Mouse (Mus musculus) heart, embryonic 14.5 days (tissue): ENCODE measurements around the gene Stox2. TPM values are rescaled to one million over a fixed set of nuclear protein-coding genes. Genes with fewer than 3 reads are reported as not detected.

Experiments
- ATAC-seq: fragments of 200-750 bp; cut with Nextera tagmentation; 2 replicates; pipeline ENCODE4 v1.8.0; 2017; ENCODE audit warnings: low read depth, moderate TSS enrichment; ENCODE audit not compliant: insufficient number of reproducible peaks, insufficient read depth, low FRiP score
- H3K27ac ChIP-seq, 2 experiments: fragments of 200-500 bp in 1 of 2; fragments of 300-500 bp in 1 of 2; sonication (generic) in 1 of 2; replicated peaks in 1 of 2; 2 replicates each; pipeline ENCODE4 v1.5.1; 2012 to 2014; ENCODE audit warnings: low read depth in 2 of 2, low read length in 2 of 2, control low read depth in 1 of 2, mild to moderate bottlenecking in 1 of 2, mixed read lengths in 1 of 2; ENCODE audit not compliant: control insufficient read depth in 1 of 2, insufficient read depth in 1 of 2
- H3K27me3 ChIP-seq: fragments of 300-500 bp; sonication (generic); 2 replicates; pipeline ENCODE4 v1.6.1; 2014; ENCODE audit warnings: mild to moderate bottlenecking, low read length, control low read depth; ENCODE audit not compliant: control insufficient read depth, insufficient read depth
- H3K36me3 ChIP-seq: fragments of 300-500 bp; sonication (generic); 2 replicates; pipeline ENCODE4 v1.6.1; 2014; ENCODE audit warnings: mild to moderate bottlenecking, control low read depth, low read length, mixed read lengths; ENCODE audit not compliant: control insufficient read depth, insufficient read depth
- H3K4me1 ChIP-seq, 2 experiments: fragments of 200-500 bp in 1 of 2; fragments of 300-500 bp in 1 of 2; sonication (generic) in 1 of 2; 2 replicates each; pipeline ENCODE4 v1.6.1; 2012 to 2014; ENCODE audit warnings: low read length in 2 of 2, control low read depth in 1 of 2, mixed read lengths in 1 of 2; ENCODE audit not compliant: control insufficient read depth in 2 of 2, insufficient read depth in 2 of 2
- H3K4me2 ChIP-seq: fragments of 300-500 bp; sonication (generic); 2 replicates; pipeline ENCODE4 v1.6.1; 2014; ENCODE audit warnings: mild to moderate bottlenecking, low read length
- H3K4me3 ChIP-seq, 2 experiments: fragments of 200-500 bp in 1 of 2; fragments of 300-500 bp in 1 of 2; sonication (generic) in 1 of 2; 2 replicates each; pipeline ENCODE4 v1.5.1; 2012 to 2014; ENCODE audit warnings: low read length in 2 of 2, mild to moderate bottlenecking in 2 of 2, control low read depth in 1 of 2, low read depth in 1 of 2, moderate library complexity in 1 of 2; ENCODE audit not compliant: control insufficient read depth in 1 of 2, insufficient read depth in 1 of 2
- H3K9ac ChIP-seq: fragments of 300-500 bp; sonication (generic); 2 replicates; pipeline ENCODE4 v1.6.1; 2014; ENCODE audit warnings: mild to moderate bottlenecking, low read length
- H3K9me3 ChIP-seq: fragments of 300-500 bp; sonication (generic); 2 replicates; pipeline ENCODE4 v1.6.1; 2016; ENCODE audit warnings: low read length, control low read depth; ENCODE audit not compliant: control insufficient read depth
- whole genome bisulfite sequencing: fragments of 180-500 bp; shearing (Covaris S2); extraction: QIAGEN DNeasy Blood & Tissue Kit; methylation state at CpG from one replicate; pipeline ENCODE4 v1.1.7; 2014; 5-methylcytosine and 5-hydroxymethylcytosine counted together
- polyA plus RNA-seq: library from polyadenylated mRNA; unstranded; fragments of >200 nt; fragmentation: Nextera tagmentation; extraction: Ambion mirVana; gene quantifications from 2 replicates; pipeline ENCODE4 v1.2.1, GENCODE M21; 2014

The Stox2 gene
- polyA plus RNA-seq, 1 experiment from 2014 or later = 10.9 TPM

- Histone ChIP-seq H3K9me3 (no peaks in the 10 kb centered on the region), H3K27ac (no peak overlapping the region), H3K4me2 (no peak overlapping the region), H3K4me3 (no peak overlapping the region), H3K36me3 (no peaks in the 10 kb centered on the region), H3K4me1 (peaks cover 4 to 14% of the 10 kb centered on the region in 2 experiments), H3K27me3 (no peaks in the 10 kb centered on the region), H3K9ac (no peak overlapping the region)
- ATAC-seq = no peak
- WGBS = 87% methylated on average over 9 of the region's 9 CpGs
These were observed 62.5 kb downstream of the Stox2 start for GRCm38 (mm10) chr8:47383632-47384031.

GRCm38 (mm10) chr8:47381216-47381615 lies 64.9 kb downstream of the Stox2 start:
- peak overlapping the region in 1 of 2 experiments; percentile 70; a peak in 2 of 4 replicates for H3K27ac ChIP-seq
- ATAC-seq = no peak
- H3K4me2 ChIP-seq = no peak overlapping the region

GRCm38 (mm10) chr8:47380725-47381124 lies 65.4 kb downstream of the Stox2 start:
- no peak overlapping the region for H3K4me3 ChIP-seq
- peaks cover 4 to 14% of the 10 kb centered on the region in 2 experiments for H3K4me1 ChIP-seq
- no peaks in the 10 kb centered on the region for H3K9me3 ChIP-seq
- H3K36me3 ChIP-seq = no peaks in the 10 kb centered on the region
- 86% methylated on average over 6 of the region's 6 CpGs for WGBS
- ATAC-seq = no peak
- peak overlapping the region in 1 of 2 experiments; percentile 70; a peak in 1 of 4 replicates for H3K27ac ChIP-seq
- no peaks in the 10 kb centered on the region for H3K27me3 ChIP-seq
- H3K4me2 ChIP-seq = no peak overlapping the region
- H3K9ac ChIP-seq = no peak overlapping the region

More at GRCm38 (mm10) chr8:47381216-47381615, 64.9 kb downstream of the Stox2 start:
- no peak overlapping the region for H3K4me3 ChIP-seq
- no peak overlapping the region for H3K9ac ChIP-seq
- no peaks in the 10 kb centered on the region for H3K9me3 ChIP-seq
- no peaks in the 10 kb centered on the region for H3K27me3 ChIP-seq
- peaks cover 4 to 14% of the 10 kb centered on the region in 2 experiments for H3K4me1 ChIP-seq
- WGBS = 17% methylated on average over 3 of the region's 3 CpGs
- no peaks in the 10 kb centered on the region for H3K36me3 ChIP-seq

GRCm38 (mm10) chr8:47380075-47380474 lies 66.1 kb downstream of the Stox2 start:
- 57% methylated on average over 3 of the region's 3 CpGs for WGBS
- ATAC-seq = peak; percentile 61; the same call in 1 of the 2 replicates
- H3K36me3 ChIP-seq = no peaks in the 10 kb centered on the region

GRCm38 (mm10) chr8:47376651-47377050 lies 69.5 kb downstream of the Stox2 start:
- no peak overlapping the region for H3K4me3 ChIP-seq

More at GRCm38 (mm10) chr8:47380075-47380474, 66.1 kb downstream of the Stox2 start:
- Histone ChIP-seq H3K4me3 (no peak overlapping the region), H3K4me2 (no peak overlapping the region), H3K9me3 (no peaks in the 10 kb centered on the region), H3K27ac (0 out of 4 replicates have a peak overlapping the region, but pooled peaks of 1 of the 2 experiments have one; percentile 70), H3K27me3 (no peaks in the 10 kb centered on the region), H3K9ac (no peak overlapping the region), H3K4me1 (peaks cover 2 to 14% of the 10 kb centered on the region in 2 experiments)

GRCm38 (mm10) chr8:47373757-47374156 lies 72.4 kb downstream of the Stox2 start:
- H3K9ac ChIP-seq = no peak overlapping the region
- WGBS = 86% methylated on average over 7 of the region's 7 CpGs
- H3K4me2 ChIP-seq = no peak overlapping the region
- no peaks in the 10 kb centered on the region for H3K36me3 ChIP-seq
- no peak for ATAC-seq
- 0 out of 2 replicates have a peak, but pooled peaks cover 4% of the 10 kb centered on the region for H3K9me3 ChIP-seq
- no peak overlapping the region for H3K27ac ChIP-seq
- peaks cover 0 to 2% of the 10 kb centered on the region in 2 experiments; a peak in 2 of 4 replicates for H3K4me1 ChIP-seq
- no peak overlapping the region for H3K4me3 ChIP-seq
- H3K27me3 ChIP-seq = 0 out of 2 replicates have a peak, but pooled peaks cover 6% of the 10 kb centered on the region

More at GRCm38 (mm10) chr8:47376651-47377050, 69.5 kb downstream of the Stox2 start:
- H3K27me3 ChIP-seq = no peaks in the 10 kb centered on the region
- H3K9me3 ChIP-seq = 0 out of 2 replicates have a peak, but pooled peaks cover 4% of the 10 kb centered on the region
- H3K4me1 ChIP-seq = peaks cover 2 to 13% of the 10 kb centered on the region in 2 experiments
- no peak overlapping the region for H3K9ac ChIP-seq
- H3K4me2 ChIP-seq = no peak overlapping the region
- H3K36me3 ChIP-seq = no peaks in the 10 kb centered on the region
- WGBS = 84% methylated on average over 7 of the region's 7 CpGs
- no peak overlapping the region for H3K27ac ChIP-seq
- no peak for ATAC-seq

- Histone ChIP-seq H3K9me3 (0 out of 2 replicates have a peak, but pooled peaks cover 4% of the 10 kb centered on the region), H3K9ac (no peak overlapping the region), H3K27me3 (0 out of 2 replicates have a peak, but pooled peaks cover 6% of the 10 kb centered on the region), H3K4me2 (no peak overlapping the region), H3K4me1 (peaks cover 4 to 11% of the 10 kb centered on the region in 2 experiments; a peak in 3 of 4 replicates), H3K27ac (no peak overlapping the region), H3K4me3 (no peak overlapping the region), H3K36me3 (no peaks in the 10 kb centered on the region)
- ATAC-seq = no peak
- WGBS = 68% methylated on average over 3 of the region's 3 CpGs
These were observed 74.6 kb downstream of the Stox2 start for GRCm38 (mm10) chr8:47371539-47371938.
